Mouse (Mus musculus): ENCODE measurements around the gene Prm3. TPM values are rescaled to one million over a fixed set of nuclear protein-coding genes. Genes with fewer than 3 reads are reported as not detected.

The Prm3 gene
- total RNA-seq, 2 experiments from 2014 or later: not detected

Other genes with a start within 250 kb of the Prm3 start
- gene Dexi, start 247.9 kb downstream of the Prm3 start, total RNA-seq (2021): 10 to 100 TPM; 22.2 to 22.3 TPM
- gene Clec16a, start 245.6 kb downstream of the Prm3 start, total RNA-seq (2021): 10 to 100 TPM; 59.0 to 66.1 TPM
- gene Socs1, start 5.4 kb downstream of the Prm3 start, total RNA-seq (2021): 1 to 10 TPM; 1.9 to 2.0 TPM
- not detected for gene Tnp2, start 2.3 kb downstream of the Prm3 start, total RNA-seq (2021)
- gene Prm2, start 5.2 kb upstream of the Prm3 start, total RNA-seq (2021): not detected
- not detected for gene Prm1, start 14.9 kb upstream of the Prm3 start, total RNA-seq (2021)
- not detected for gene Gm11172, start 22.0 kb upstream of the Prm3 start, total RNA-seq (2021)
- gene Rmi2, start 44.1 kb upstream of the Prm3 start, total RNA-seq (2021): under 1 TPM; 0.62 to 0.70 TPM

All from left cerebral cortex, postnatal 4 days (tissue).